Mouse (Mus musculus): Measurements from ENCODE around the gene Pld1.

DNA sequence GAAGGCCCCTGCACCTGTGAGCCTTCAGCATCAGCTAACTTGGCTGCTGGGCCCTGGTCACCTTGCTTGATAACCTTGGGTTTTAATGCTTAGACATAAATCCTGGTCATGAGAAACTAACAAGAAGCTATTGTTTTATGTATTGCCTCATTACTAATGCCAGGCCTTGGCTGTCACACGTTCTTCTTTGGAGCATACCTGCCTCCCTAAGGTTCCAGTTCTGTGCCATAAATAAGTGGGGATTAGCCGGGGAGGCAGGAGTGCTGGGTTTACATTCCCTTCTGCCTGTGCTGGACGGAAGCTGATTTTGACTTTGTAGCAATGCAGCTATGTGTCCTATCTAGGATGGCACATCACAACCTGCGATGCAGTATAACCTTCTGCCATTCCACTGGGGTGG lies 13.2 kb downstream of the Pld1 start:
- TF ChIP-seq CTCF (IDR thresholded peaks at IDR 0.05; ENCODE audit: insufficient read depth, low read length), result no peak
- TF ChIP-seq POLR2A (IDR thresholded peaks at IDR 0.05; ENCODE audit: borderline replicate concordance, extremely low read depth, low read depth, low read length), result no peak
